Mouse (Mus musculus) liver, postnatal 0 days (tissue): ENCODE measurements around the gene Mast3.

Source experiments
- CTCF ChIP-seq: sonication (generic); IDR thresholded peaks from 2 replicates; pipeline ENCODE4 v1.5.1; 2016; ENCODE audit warnings: antibody characterized with exemption, low read depth
- EP300 ChIP-seq: IDR thresholded peaks from 2 replicates; pipeline ENCODE4 v1.6.1; 2016; ENCODE audit warnings: antibody characterized with exemption, low read depth, mild to moderate bottlenecking

DNA sequence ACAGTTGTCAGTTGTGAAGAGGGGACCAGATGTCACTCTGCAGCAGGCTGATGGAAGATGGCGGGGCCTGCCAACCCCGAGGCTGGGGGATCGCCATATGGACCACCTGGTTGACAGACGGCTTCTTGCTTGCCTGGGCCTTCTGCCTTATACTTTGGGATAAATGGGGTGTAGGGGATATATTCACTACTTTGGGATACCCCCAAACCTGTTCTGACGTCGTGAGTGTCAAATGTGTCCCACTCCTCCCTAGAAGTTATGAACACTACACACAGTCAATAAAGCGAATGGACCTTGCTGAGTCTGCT is 46.6 kb downstream of the Mast3 start:
- no peak for TF ChIP-seq CTCF
- TF ChIP-seq EP300: no peak
